Mouse (Mus musculus) kidney, postnatal 0 days (tissue): ENCODE data around the gene Tdrd6. TPM values are rescaled to one million over a fixed set of nuclear protein-coding genes. Genes with fewer than 3 reads are reported as not detected.

Experiments
- ATAC-seq: fragments of 200-750 bp; cut with Nextera tagmentation; replicated peaks from 2 replicates; pipeline ENCODE4 v1.8.0; 2017; ENCODE audit warnings: low read depth, moderate number of reproducible peaks, moderate TSS enrichment, moderate library complexity; ENCODE audit not compliant: low FRiP score
- DNase-seq: peaks from one replicate; pipeline ENCODE4 v3.0.0-alpha.2; 2016; ENCODE audit warnings: low spot score
- H3K27ac ChIP-seq: fragments of 300-500 bp; sonication (generic); 2 replicates; pipeline ENCODE4 v1.5.1; 2014; ENCODE audit warnings: mild to moderate bottlenecking
- H3K27me3 ChIP-seq: fragments of 300-500 bp; sonication (generic); 2 replicates; pipeline ENCODE4 v1.6.1; 2014; ENCODE audit warnings: low read length, mixed read lengths; ENCODE audit not compliant: insufficient read depth
- H3K36me3 ChIP-seq: fragments of 300-500 bp; sonication (generic); 2 replicates; pipeline ENCODE4 v1.6.1; 2014; ENCODE audit warnings: low read length, mixed read lengths; ENCODE audit not compliant: insufficient read depth
- H3K4me1 ChIP-seq: fragments of 300-500 bp; sonication (generic); replicated peaks from 2 replicates; pipeline ENCODE4 v1.6.1; 2014; ENCODE audit warnings: antibody characterized with exemption, low read length, mixed read lengths; ENCODE audit not compliant: insufficient read depth
- H3K4me2 ChIP-seq: fragments of 300-500 bp; sonication (generic); 2 replicates; pipeline ENCODE4 v1.6.1; 2014; ENCODE audit warnings: mild to moderate bottlenecking, low read length, moderate library complexity, mixed read lengths
- H3K4me3 ChIP-seq: fragments of 300-500 bp; sonication (generic); replicated peaks from 2 replicates; pipeline ENCODE4 v1.5.1; 2014; ENCODE audit warnings: low read depth, low read length
- H3K9ac ChIP-seq: fragments of 300-500 bp; sonication (generic); 2 replicates; pipeline ENCODE4 v1.6.1; 2014; ENCODE audit warnings: low read depth, low read length
- H3K9me3 ChIP-seq: fragments of 300-500 bp; sonication (generic); replicated peaks from 2 replicates; pipeline ENCODE4 v1.6.1; 2016; ENCODE audit warnings: low read length, inconsistent platforms, mixed read lengths
- CTCF ChIP-seq: IDR thresholded peaks from 2 replicates; pipeline ENCODE4 v1.5.1; 2016; ENCODE audit warnings: antibody characterized with exemption, low read depth, mild to moderate bottlenecking, moderate library complexity
- WGBS: fragments of 180-500 bp; shearing (Covaris S2); extraction: QIAGEN DNeasy Blood & Tissue Kit; methylation state at CpG from one replicate; pipeline ENCODE4 v1.1.7; 2014; 5-methylcytosine and 5-hydroxymethylcytosine counted together
- polyA plus RNA-seq: library from polyadenylated mRNA; unstranded; fragments of >200 nt; fragmentation: Nextera tagmentation; extraction: Ambion mirVana; gene quantifications from 2 replicates; pipeline ENCODE4 v1.2.1, GENCODE M21; 2015

The Tdrd6 gene
- polyA plus RNA-seq, 1 experiment from 2014 or later: 0.58 TPM

GRCm38 (mm10) chr17:43581012-43581467 is 49.1 kb downstream of the Tdrd6 start:
- peak; percentile 91 for ATAC-seq
- no peaks in the 10 kb centered on the region for H3K9me3 ChIP-seq
- 11% methylated on average over 8 of the region's 8 CpGs for WGBS
- peak; percentile 84 for DNase-seq
- no peak for TF ChIP-seq CTCF
- H3K36me3 ChIP-seq: no peaks in the 10 kb centered on the region
- no peaks in the 10 kb centered on the region for H3K27me3 ChIP-seq
- peaks cover 13% of the 10 kb centered on the region; the same call in 1 of the 2 replicates for H3K4me1 ChIP-seq
- peak overlapping the region; percentile 47 for H3K4me2 ChIP-seq
- no peak overlapping the region for H3K4me3 ChIP-seq
- H3K27ac ChIP-seq: peak overlapping the region; percentile 82
- peak overlapping the region; percentile 23; the same call in 1 of the 2 replicates for H3K9ac ChIP-seq

GRCm38 (mm10) chr17:43580456-43580855 is 49.6 kb downstream of the Tdrd6 start:
- 7% methylated on average over 3 of the region's 3 CpGs for WGBS
- no peaks in the 10 kb centered on the region for H3K36me3 ChIP-seq
- peak overlapping the region; percentile 82 for H3K27ac ChIP-seq
- DNase-seq (peak; percentile 57), ATAC-seq (no peak)
- H3K4me3 ChIP-seq: no peak overlapping the region
- H3K27me3 ChIP-seq: no peaks in the 10 kb centered on the region
- TF ChIP-seq CTCF: no peak
- no peaks in the 10 kb centered on the region for H3K9me3 ChIP-seq
- H3K4me2 ChIP-seq: peak overlapping the region; percentile 47
- H3K4me1 ChIP-seq: peaks cover 13% of the 10 kb centered on the region; the same call in 1 of the 2 replicates
- peak overlapping the region; percentile 23; the same call in 1 of the 2 replicates for H3K9ac ChIP-seq

- TF ChIP-seq CTCF: no peak
- Histone ChIP-seq H3K36me3 (no peaks in the 10 kb centered on the region), H3K9me3 (no peaks in the 10 kb centered on the region), H3K4me1 (peaks cover 5% of the 10 kb centered on the region; the same call in 1 of the 2 replicates), H3K27me3 (no peaks in the 10 kb centered on the region), H3K9ac (no peak overlapping the region), H3K4me3 (no peak overlapping the region), H3K4me2 (no peak overlapping the region), H3K27ac (no peak overlapping the region)
- no peak for DNase-seq
- WGBS: 32% methylated on average over 3 of the region's 3 CpGs
- no peak for ATAC-seq
These were observed 56.5 kb downstream of the Tdrd6 start for GRCm38 (mm10) chr17:43573624-43574073.

- H3K36me3 ChIP-seq: no peaks in the 10 kb centered on the region
- peaks cover 5% of the 10 kb centered on the region; the same call in 1 of the 2 replicates for H3K4me1 ChIP-seq
- TF ChIP-seq CTCF: no peak
- WGBS: 49% methylated on average over 7 of the region's 7 CpGs
- no peaks in the 10 kb centered on the region for H3K9me3 ChIP-seq
- H3K9ac ChIP-seq: no peak overlapping the region
- H3K4me2 ChIP-seq: peak overlapping the region; percentile 87
- DNase-seq (no peak), ATAC-seq (no peak)
- H3K4me3 ChIP-seq: peak overlapping the region; percentile 47; the same call in 1 of the 2 replicates
- H3K27me3 ChIP-seq: no peaks in the 10 kb centered on the region
- H3K27ac ChIP-seq: no peak overlapping the region
These were observed 60.8 kb downstream of the Tdrd6 start for GRCm38 (mm10) chr17:43569287-43569686.

GRCm38 (mm10) chr17:43567992-43568888 is 61.9 kb downstream of the Tdrd6 start, which contains the start of gene Pla2g7:
Gene Pla2g7, plus strand, starts transcription at chr17:43568098.
- TF ChIP-seq CTCF: no peak
- DNase-seq (peak; percentile 93), ATAC-seq (peak; percentile 95)
- peak within 1 kb of the TSS; percentile 63 for H3K27ac ChIP-seq
- under 1% methylated on average over 34 of the region's 34 CpGs for WGBS
- no peaks in the 10 kb centered on the region for H3K9me3 ChIP-seq
- H3K36me3 ChIP-seq: no peaks in the 10 kb centered on the region
- H3K27me3 ChIP-seq: no peaks in the 10 kb centered on the region
- H3K4me3 ChIP-seq: peak within 1 kb of the TSS; percentile 47
- H3K4me2 ChIP-seq: peak within 1 kb of the TSS; percentile 87
- H3K9ac ChIP-seq: peak within 1 kb of the TSS; percentile 57
- peaks cover 5% of the 10 kb centered on the region; the same call in 1 of the 2 replicates for H3K4me1 ChIP-seq

GRCm38 (mm10) chr17:43567593-43567991 is 62.5 kb downstream of the Tdrd6 start:
- Histone ChIP-seq H3K4me1 (peaks cover 5% of the 10 kb centered on the region; the same call in 1 of the 2 replicates), H3K4me2 (peak overlapping the region; percentile 87), H3K4me3 (peak overlapping the region; percentile 47), H3K27ac (peak overlapping the region; percentile 63), H3K9me3 (no peaks in the 10 kb centered on the region), H3K9ac (peak overlapping the region; percentile 57), H3K27me3 (no peaks in the 10 kb centered on the region), H3K36me3 (no peaks in the 10 kb centered on the region)
- ATAC-seq (peak; percentile 47), DNase-seq (no peak)
- TF ChIP-seq CTCF: no peak
- WGBS: 11% methylated on average over 12 of the region's 12 CpGs

Other genes with a start within 250 kb of the Tdrd6 start
- gene Mep1a, start 127.5 kb downstream of the Tdrd6 start, polyA plus RNA-seq: 126 and 133 TPM in 2 replicates
- 0.46 and 0.54 TPM in 2 replicates for gene Ankrd66, start 86.7 kb downstream of the Tdrd6 start, polyA plus RNA-seq
- 80.3 and 88.8 TPM in 2 replicates for gene Pla2g7, start 62.2 kb downstream of the Tdrd6 start, polyA plus RNA-seq
- gene Slc25a27, start 36.9 kb upstream of the Tdrd6 start, polyA plus RNA-seq: 6.8 and 7.3 TPM in 2 replicates
- gene Cyp39a1, start 37.1 kb upstream of the Tdrd6 start, polyA plus RNA-seq: 24.0 and 25.0 TPM in 2 replicates
- gene Rcan2, start 171.1 kb upstream of the Tdrd6 start, polyA plus RNA-seq: 6.9 and 8.1 TPM in 2 replicates